1 mouse cellular context compared by ENCODE assay signal in genomic region chr7:128237927-128238778, GRCm38 (mm10).
TF ChIP-seq lines count a peak whose summit lies in the region.

Gene 9130023H24Rik (minus strand): TSS chr7:128238031.

TF ChIP-seq in CH12.LX, 34 proteins besides CTCF, POLR2A, EP300 and RAD21 (continued from another document):
- peak; percentile 20; the same call in 1 of the 2 replicates for TF ChIP-seq ETS1 (conservative IDR thresholded peaks at IDR 0.05; ENCODE audit: low read depth, low read length)
- peak; percentile 95 for TF ChIP-seq TCF12 (IDR thresholded peaks at IDR 0.05; ENCODE audit: low read depth, low read length)
- peak; percentile 53; the same call in 1 of the 2 replicates for TF ChIP-seq TBP (conservative IDR thresholded peaks at IDR 0.05; ENCODE audit: low read depth, low read length)
- TF ChIP-seq JUN (IDR thresholded peaks at IDR 0.05; ENCODE audit: insufficient read depth, low read depth, low read length): no peak
- TF ChIP-seq CHD2 (IDR thresholded peaks at IDR 0.05; ENCODE audit: low read length): no peak
- peak; percentile 78 for TF ChIP-seq ZMIZ1 (IDR thresholded peaks at IDR 0.05; ENCODE audit: low read depth, low read length)
- TF ChIP-seq E2F4 (IDR thresholded peaks at IDR 0.05; ENCODE audit: insufficient replicate concordance, low read depth, low read length): peak; percentile 84; the same call in 1 of the 2 replicates
- no peak for TF ChIP-seq PAX5 (IDR thresholded peaks at IDR 0.05; ENCODE audit: low read length)
- TF ChIP-seq IRF4 (IDR thresholded peaks at IDR 0.05; ENCODE audit: low read depth, low read length): peak; percentile 42; the same call in 1 of the 2 replicates
- no peak for TF ChIP-seq MAFK (IDR thresholded peaks at IDR 0.05; ENCODE audit: insufficient replicate concordance, low read length)
- peak; percentile 65 for TF ChIP-seq MAX (IDR thresholded peaks at IDR 0.05; ENCODE audit: low read length)
- TF ChIP-seq MEF2A (IDR thresholded peaks at IDR 0.05; ENCODE audit: borderline replicate concordance, low read depth, low read length): peak; percentile 57
